In the genomic region with DNA sequence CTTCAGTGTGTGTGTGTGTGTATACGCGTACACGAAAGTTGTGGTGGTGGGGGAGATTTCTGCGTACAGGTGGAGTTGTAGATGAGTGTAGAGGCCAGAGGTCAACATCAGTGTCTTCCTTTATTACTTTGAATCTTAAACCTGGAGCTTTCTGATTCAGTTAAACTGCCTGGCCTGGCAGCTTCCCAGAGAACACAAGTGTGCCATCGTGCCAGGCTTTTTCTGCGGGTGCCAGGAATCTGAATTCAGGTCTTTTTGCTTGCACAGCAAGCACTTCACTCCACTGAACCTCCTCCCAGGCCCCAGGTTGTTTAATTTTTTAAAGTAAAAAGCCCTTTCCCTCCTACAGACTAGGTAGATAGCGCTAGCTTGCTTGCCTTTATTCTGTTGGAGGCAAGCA, we compare ENCODE assay signal across 8 mouse cellular contexts. TPM values are rescaled to one million over a fixed set of nuclear protein-coding genes. Genes with fewer than 3 reads are reported as not detected.
DNase-seq lines count a peak whose midpoint lies in the region; ATAC-seq and TF ChIP-seq lines count a peak whose summit lies in the region.

No protein-coding gene starts in this region.

- ATAC-seq in lung, embryonic 14.5 days (ENCODE audit: insufficient read depth), result no peak
- ATAC-seq in neural tube, embryonic 12.5 days (ENCODE audit: low FRiP score, low read depth), result no peak

- no peak for TF ChIP-seq CTCF in lung, embryonic 14.5 days (IDR thresholded peaks at IDR 0.05; ENCODE audit: low read depth)

- DNase-seq in lung, embryonic 14.5 days, result no peak
- no peak for DNase-seq in lung, postnatal 4 days
- no peak for DNase-seq in forebrain, embryonic 10.5 days (ENCODE audit: extremely low spot score, low spot score)
- DNase-seq in kidney, postnatal 14 days, result peak; percentile 53
- DNase-seq in urinary bladder, postnatal 14 days (ENCODE audit: low spot score), result no peak
- DNase-seq in layer of hippocampus, adult 18-20 months (ENCODE audit: low spot score in 2 of 2), result no peak
- no peak for DNase-seq in layer of hippocampus, adult 9-11 months

- H3K27me3 ChIP-seq in lung, embryonic 14.5 days (ENCODE audit: insufficient read depth, low read length), result no peaks in the 10 kb centered on the region
- no peaks in the 10 kb centered on the region for H3K27me3 ChIP-seq in forebrain, embryonic 10.5 days (ENCODE audit: poor library complexity, severe bottlenecking)
- no peaks in the 10 kb centered on the region for H3K27me3 ChIP-seq in neural tube, embryonic 12.5 days (replicated peaks)

- H3K27ac ChIP-seq in lung, embryonic 14.5 days (ENCODE audit: low read depth), result peak overlapping the region; percentile 97; the same call in 1 of the 2 replicates
- peak overlapping the region; percentile 100 for H3K27ac ChIP-seq in forebrain, embryonic 10.5 days
- H3K27ac ChIP-seq in neural tube, embryonic 12.5 days, result no peak overlapping the region

- WGBS in lung, embryonic 14.5 days, result 59% methylated on average over 7 of the region's 7 CpGs
- 89% methylated on average over 7 of the region's 7 CpGs for WGBS in forebrain, embryonic 10.5 days
- WGBS in neural tube, embryonic 12.5 days, result 87% methylated on average over 7 of the region's 7 CpGs

- H3K9ac ChIP-seq in lung, embryonic 14.5 days, result peak overlapping the region; percentile 99
- H3K9ac ChIP-seq in neural tube, embryonic 12.5 days, result peak overlapping the region; percentile 97

- no peaks in the 10 kb centered on the region; the same call in 1 of the 2 replicates for H3K4me1 ChIP-seq in lung, embryonic 14.5 days (ENCODE audit: insufficient read depth)
- H3K4me1 ChIP-seq in forebrain, embryonic 10.5 days, result peaks cover 32% of the 10 kb centered on the region
- peaks cover 14% of the 10 kb centered on the region for H3K4me1 ChIP-seq in neural tube, embryonic 12.5 days

- H3K36me3 ChIP-seq in lung, embryonic 14.5 days (ENCODE audit: insufficient read depth), result peaks cover 5% of the 10 kb centered on the region; the same call in 1 of the 2 replicates
- H3K36me3 ChIP-seq in forebrain, embryonic 10.5 days (replicated peaks), result peaks cover 13% of the 10 kb centered on the region; the same call in 1 of the 2 replicates
- peaks cover 8% of the 10 kb centered on the region for H3K36me3 ChIP-seq in neural tube, embryonic 12.5 days

- no peaks in the 10 kb centered on the region for H3K9me3 ChIP-seq in lung, embryonic 14.5 days (ENCODE audit: low read depth, low read length)
- no peaks in the 10 kb centered on the region for H3K9me3 ChIP-seq in forebrain, embryonic 10.5 days
- no peaks in the 10 kb centered on the region for H3K9me3 ChIP-seq in neural tube, embryonic 12.5 days

- peak overlapping the region; percentile 92 for H3K4me3 ChIP-seq in lung, embryonic 14.5 days (ENCODE audit: low read depth, low read length)
- peak overlapping the region; percentile 90 for H3K4me3 ChIP-seq in forebrain, embryonic 10.5 days
- H3K4me3 ChIP-seq in neural tube, embryonic 12.5 days, result peak overlapping the region; percentile 84; the same call in 1 of the 2 replicates

- peak overlapping the region; percentile 81 for H3K4me2 ChIP-seq in lung, embryonic 14.5 days
- peak overlapping the region; percentile 79 for H3K4me2 ChIP-seq in neural tube, embryonic 12.5 days (replicated peaks)

RNA-seq across cellular contexts. Expression of a gene that starts 1.1 kb away (rescaled TPM):
- polyA plus RNA-seq in lung, embryonic 14.5 days (2014; fragmentation: Nextera tagmentation; extraction: Ambion mirVana), result 44.2 and 47.5 TPM in 2 replicates
- 52.9 and 56.2 TPM in 2 replicates for polyA plus RNA-seq in forebrain, embryonic 10.5 days (2016; fragmentation: Nextera tagmentation; extraction: Ambion mirVana)
- 47.2 and 53.9 TPM in 2 replicates for polyA plus RNA-seq in neural tube, embryonic 12.5 days (2016; fragmentation: Nextera tagmentation; extraction: Ambion mirVana)
- 10 to 100 TPM; 31.0 to 35.6 TPM for total RNA-seq in layer of hippocampus, adult 18-20 months (2021)

RNA-seq across cellular contexts. Expression of a gene that starts 1.3 kb away (rescaled TPM):
- 166 and 188 TPM in 2 replicates for polyA plus RNA-seq in lung, embryonic 14.5 days (2014; fragmentation: Nextera tagmentation; extraction: Ambion mirVana)
- polyA plus RNA-seq in forebrain, embryonic 10.5 days (2016; fragmentation: Nextera tagmentation; extraction: Ambion mirVana), result 158 and 163 TPM in 2 replicates
- polyA plus RNA-seq in neural tube, embryonic 12.5 days (2016; fragmentation: Nextera tagmentation; extraction: Ambion mirVana), result 177 and 194 TPM in 2 replicates
- 100 to 1,000 TPM; 111 to 119 TPM for total RNA-seq in layer of hippocampus, adult 18-20 months (2021)
